Mouse (Mus musculus): ENCODE results near the gene Lrrc4c. TPM values are rescaled to one million over a fixed set of nuclear protein-coding genes. Genes with fewer than 3 reads are reported as not detected.

The Lrrc4c gene
- polyA plus RNA-seq, 1 experiment from 2014 or later = 7.6 TPM

DNA sequence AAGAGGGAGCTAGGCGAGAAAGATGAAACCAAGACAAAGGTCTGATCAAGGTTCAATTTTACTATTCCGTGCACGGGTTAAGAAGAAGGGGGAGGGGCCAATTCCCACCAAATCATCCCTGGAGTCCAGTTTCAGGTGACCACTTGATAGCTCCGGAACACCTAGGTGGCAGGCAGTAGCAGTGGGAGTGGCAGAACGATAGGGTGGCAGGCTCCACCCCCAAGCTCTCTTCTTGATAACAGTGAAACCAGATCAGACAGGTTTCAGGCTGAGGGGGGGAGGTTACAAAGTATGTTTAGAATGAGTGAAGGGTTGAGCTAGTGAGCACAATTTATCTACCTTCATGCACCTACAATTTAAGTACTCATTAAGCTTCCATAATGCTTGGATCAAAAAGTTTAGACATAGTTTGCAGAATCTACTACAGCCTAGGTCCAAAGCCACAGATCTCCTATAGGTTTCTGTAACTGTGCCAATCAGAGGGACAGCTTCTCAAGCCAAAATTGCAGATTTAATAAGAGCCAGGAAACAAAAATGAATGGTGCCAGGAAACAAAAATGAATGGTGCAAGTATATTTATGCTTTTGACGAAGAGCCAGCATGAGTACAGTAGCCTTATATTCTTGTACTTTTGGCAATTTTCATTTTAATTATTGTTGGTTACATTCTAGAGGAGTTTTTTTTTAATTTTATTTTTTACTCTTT is 478.9 kb downstream of the Lrrc4c start:
- H3K4me2 ChIP-seq (replicated peaks; ENCODE audit: low read depth, low read length) = no peak overlapping the region
- H3K9me3 ChIP-seq (ENCODE audit: control insufficient read depth, low read depth, low read length) = no peaks in the 10 kb centered on the region
- no peaks in the 10 kb centered on the region for H3K36me3 ChIP-seq (ENCODE audit: control insufficient read depth, insufficient read depth, low read length)
- no peak overlapping the region for H3K9ac ChIP-seq (replicated peaks; ENCODE audit: low read depth, low read length)
- ATAC-seq (ENCODE audit: insufficient number of reproducible peaks, insufficient read depth, low FRiP score, low read depth) = peak; percentile 65; the same call in 1 of the 2 replicates
- H3K4me3 ChIP-seq (ENCODE audit: low read depth, low read length) = no peak overlapping the region
- H3K4me1 ChIP-seq (ENCODE audit: control insufficient read depth, insufficient read depth, low read length) = no peaks in the 10 kb centered on the region
- 28% methylated on average over 6 of the region's 6 CpGs for WGBS
- no peak overlapping the region for H3K27ac ChIP-seq (ENCODE audit: low read length)
- H3K27me3 ChIP-seq (ENCODE audit: control insufficient read depth, insufficient read depth, low read length) = no peaks in the 10 kb centered on the region

GRCm38 (mm10) chr2:96850839-96851396 is 532.9 kb downstream of the Lrrc4c start:
- H3K4me2 ChIP-seq (replicated peaks; ENCODE audit: low read depth, low read length) = no peak overlapping the region
- no peaks in the 10 kb centered on the region for H3K36me3 ChIP-seq (ENCODE audit: control insufficient read depth, insufficient read depth, low read length)
- no peaks in the 10 kb centered on the region for H3K27me3 ChIP-seq (ENCODE audit: control insufficient read depth, insufficient read depth, low read length)
- no peak overlapping the region for H3K27ac ChIP-seq (ENCODE audit: low read length)
- H3K9me3 ChIP-seq (ENCODE audit: control insufficient read depth, low read depth, low read length) = no peaks in the 10 kb centered on the region
- no peaks in the 10 kb centered on the region for H3K4me1 ChIP-seq (ENCODE audit: control insufficient read depth, insufficient read depth, low read length)
- 79% methylated on average over 5 of the region's 5 CpGs for WGBS
- no peak overlapping the region for H3K9ac ChIP-seq (replicated peaks; ENCODE audit: low read depth, low read length)
- H3K4me3 ChIP-seq (ENCODE audit: low read depth, low read length) = no peak overlapping the region
- ATAC-seq (ENCODE audit: insufficient number of reproducible peaks, insufficient read depth, low FRiP score, low read depth) = no peak

- no peaks in the 10 kb centered on the region for H3K27me3 ChIP-seq (ENCODE audit: control insufficient read depth, insufficient read depth, low read length)
- no peak overlapping the region for H3K27ac ChIP-seq (ENCODE audit: low read length)
- ATAC-seq (ENCODE audit: insufficient number of reproducible peaks, insufficient read depth, low FRiP score, low read depth) = no peak
- no peaks in the 10 kb centered on the region for H3K36me3 ChIP-seq (ENCODE audit: control insufficient read depth, insufficient read depth, low read length)
- H3K4me2 ChIP-seq (replicated peaks; ENCODE audit: low read depth, low read length) = no peak overlapping the region
- WGBS = 86% methylated on average over 1 of the region's 1 CpGs
- H3K9ac ChIP-seq (replicated peaks; ENCODE audit: low read depth, low read length) = no peak overlapping the region
- H3K4me1 ChIP-seq (ENCODE audit: control insufficient read depth, insufficient read depth, low read length) = no peaks in the 10 kb centered on the region
- H3K9me3 ChIP-seq (ENCODE audit: control insufficient read depth, low read depth, low read length) = no peaks in the 10 kb centered on the region
- no peak overlapping the region for H3K4me3 ChIP-seq (ENCODE audit: low read depth, low read length)
Measured at GRCm38 (mm10) chr2:96853797-96854196, 535.8 kb downstream of the Lrrc4c start.

DNA sequence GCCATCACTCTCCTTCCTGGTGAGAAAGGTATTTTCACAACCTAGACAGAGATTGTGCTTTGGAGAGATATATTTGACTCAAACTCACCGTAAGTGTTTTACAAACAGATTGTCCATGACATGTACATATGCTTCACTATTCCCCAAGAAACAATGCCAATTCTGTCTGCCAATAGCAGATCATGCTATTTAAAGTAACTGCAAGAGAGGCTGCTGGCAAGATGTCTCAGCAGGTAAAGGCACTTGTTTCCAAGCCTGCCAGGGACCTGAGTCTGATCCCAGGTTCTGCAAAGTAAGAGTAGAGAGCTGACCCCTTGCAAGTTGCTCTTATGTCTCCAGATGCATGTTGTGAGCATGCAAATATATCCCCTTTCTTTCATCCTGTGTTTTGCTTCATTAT is 558.1 kb downstream of the Lrrc4c start:
- Histone ChIP-seq H3K9me3 (ENCODE audit: control insufficient read depth, low read depth, low read length) (no peaks in the 10 kb centered on the region), H3K36me3 (ENCODE audit: control insufficient read depth, insufficient read depth, low read length) (no peaks in the 10 kb centered on the region), H3K27ac (ENCODE audit: low read length) (no peak overlapping the region), H3K4me2 (replicated peaks; ENCODE audit: low read depth, low read length) (no peak overlapping the region), H3K27me3 (ENCODE audit: control insufficient read depth, insufficient read depth, low read length) (no peaks in the 10 kb centered on the region), H3K4me3 (ENCODE audit: low read depth, low read length) (no peak overlapping the region), H3K4me1 (ENCODE audit: control insufficient read depth, insufficient read depth, low read length) (no peaks in the 10 kb centered on the region), H3K9ac (replicated peaks; ENCODE audit: low read depth, low read length) (no peak overlapping the region)
- WGBS = 85% methylated on average over 1 of the region's 1 CpGs
- ATAC-seq (ENCODE audit: insufficient number of reproducible peaks, insufficient read depth, low FRiP score, low read depth) = no peak

- H3K27ac ChIP-seq (ENCODE audit: low read length) = no peak overlapping the region
- ATAC-seq (ENCODE audit: insufficient number of reproducible peaks, insufficient read depth, low FRiP score, low read depth) = no peak
- no peak overlapping the region for H3K4me3 ChIP-seq (ENCODE audit: low read depth, low read length)
- no peaks in the 10 kb centered on the region for H3K9me3 ChIP-seq (ENCODE audit: control insufficient read depth, low read depth, low read length)
- no peaks in the 10 kb centered on the region for H3K27me3 ChIP-seq (ENCODE audit: control insufficient read depth, insufficient read depth, low read length)
- no peaks in the 10 kb centered on the region for H3K36me3 ChIP-seq (ENCODE audit: control insufficient read depth, insufficient read depth, low read length)
- H3K4me1 ChIP-seq (ENCODE audit: control insufficient read depth, insufficient read depth, low read length) = no peaks in the 10 kb centered on the region
- no peak overlapping the region for H3K4me2 ChIP-seq (replicated peaks; ENCODE audit: low read depth, low read length)
- H3K9ac ChIP-seq (replicated peaks; ENCODE audit: low read depth, low read length) = no peak overlapping the region
- WGBS = 75% methylated on average over 3 of the region's 3 CpGs
Measured at GRCm38 (mm10) chr2:96949531-96949930, 631.6 kb downstream of the Lrrc4c start.

GRCm38 (mm10) chr2:96999521-96999920 is 681.6 kb downstream of the Lrrc4c start:
- Histone ChIP-seq H3K36me3 (ENCODE audit: control insufficient read depth, insufficient read depth, low read length) (no peaks in the 10 kb centered on the region), H3K27me3 (ENCODE audit: control insufficient read depth, insufficient read depth, low read length) (no peaks in the 10 kb centered on the region), H3K4me2 (replicated peaks; ENCODE audit: low read depth, low read length) (no peak overlapping the region), H3K9me3 (ENCODE audit: control insufficient read depth, low read depth, low read length) (no peaks in the 10 kb centered on the region), H3K4me3 (ENCODE audit: low read depth, low read length) (no peak overlapping the region), H3K27ac (ENCODE audit: low read length) (no peak overlapping the region), H3K9ac (replicated peaks; ENCODE audit: low read depth, low read length) (no peak overlapping the region), H3K4me1 (ENCODE audit: control insufficient read depth, insufficient read depth, low read length) (no peaks in the 10 kb centered on the region)
- ATAC-seq (ENCODE audit: insufficient number of reproducible peaks, insufficient read depth, low FRiP score, low read depth) = no peak

DNA sequence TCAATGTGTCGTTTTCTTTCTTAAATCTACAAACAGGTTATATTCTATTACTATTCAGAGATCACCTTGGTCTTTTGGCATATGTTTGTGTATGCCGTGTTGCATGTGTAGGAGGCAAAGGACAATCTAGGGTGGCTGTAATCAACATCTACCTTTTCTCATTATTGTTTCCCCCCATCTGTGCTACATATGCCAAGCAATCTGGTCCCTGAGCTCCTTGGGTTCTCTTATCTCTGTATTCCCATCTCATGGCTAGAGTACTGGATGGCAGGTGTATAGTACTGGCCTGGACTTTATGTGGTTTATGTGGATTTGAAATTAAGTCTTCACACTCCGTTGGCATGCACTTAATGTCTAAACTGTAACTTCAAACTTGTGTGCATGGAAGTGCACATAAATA is 700.4 kb downstream of the Lrrc4c start:
- H3K27me3 ChIP-seq (ENCODE audit: control insufficient read depth, insufficient read depth, low read length) = no peaks in the 10 kb centered on the region
- no peaks in the 10 kb centered on the region for H3K9me3 ChIP-seq (ENCODE audit: control insufficient read depth, low read depth, low read length)
- no peak overlapping the region for H3K4me2 ChIP-seq (replicated peaks; ENCODE audit: low read depth, low read length)
- no peaks in the 10 kb centered on the region for H3K4me1 ChIP-seq (ENCODE audit: control insufficient read depth, insufficient read depth, low read length)
- H3K4me3 ChIP-seq (ENCODE audit: low read depth, low read length) = no peak overlapping the region
- H3K27ac ChIP-seq (ENCODE audit: low read length) = no peak overlapping the region
- no peaks in the 10 kb centered on the region for H3K36me3 ChIP-seq (ENCODE audit: control insufficient read depth, insufficient read depth, low read length)
- no peak overlapping the region for H3K9ac ChIP-seq (replicated peaks; ENCODE audit: low read depth, low read length)
- 74% methylated on average over 3 of the region's 3 CpGs for WGBS
- ATAC-seq (ENCODE audit: insufficient number of reproducible peaks, insufficient read depth, low FRiP score, low read depth) = no peak

DNA sequence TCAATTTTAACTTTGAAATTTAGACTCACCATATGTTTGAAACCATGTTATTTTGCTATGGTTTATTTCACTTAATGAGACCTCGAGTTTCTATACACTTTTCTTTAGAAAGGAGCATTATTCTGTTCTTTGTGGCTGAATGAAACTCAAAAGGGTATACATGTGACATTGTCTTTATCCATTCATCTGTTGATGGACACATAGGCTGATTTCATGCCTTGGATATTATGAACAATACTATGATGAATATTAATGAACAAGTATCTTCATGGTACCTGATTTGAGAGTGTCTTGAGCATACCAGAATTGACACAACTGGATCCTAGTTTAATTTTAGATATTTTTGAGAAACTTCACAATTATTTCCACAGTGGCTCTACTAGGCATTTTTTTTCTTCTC is 709.0 kb downstream of the Lrrc4c start:
- no peak overlapping the region for H3K9ac ChIP-seq (replicated peaks; ENCODE audit: low read depth, low read length)
- no peaks in the 10 kb centered on the region for H3K9me3 ChIP-seq (ENCODE audit: control insufficient read depth, low read depth, low read length)
- H3K36me3 ChIP-seq (ENCODE audit: control insufficient read depth, insufficient read depth, low read length) = no peaks in the 10 kb centered on the region
- no peak overlapping the region for H3K4me2 ChIP-seq (replicated peaks; ENCODE audit: low read depth, low read length)
- H3K4me1 ChIP-seq (ENCODE audit: control insufficient read depth, insufficient read depth, low read length) = no peaks in the 10 kb centered on the region
- no peaks in the 10 kb centered on the region for H3K27me3 ChIP-seq (ENCODE audit: control insufficient read depth, insufficient read depth, low read length)
- WGBS = 76% methylated on average over 1 of the region's 1 CpGs
- no peak overlapping the region for H3K4me3 ChIP-seq (ENCODE audit: low read depth, low read length)
- H3K27ac ChIP-seq (ENCODE audit: low read length) = no peak overlapping the region
- no peak for ATAC-seq (ENCODE audit: insufficient number of reproducible peaks, insufficient read depth, low FRiP score, low read depth)

- 89% methylated on average over 1 of the region's 1 CpGs for WGBS
- H3K4me3 ChIP-seq (ENCODE audit: low read depth, low read length) = no peak overlapping the region
- no peaks in the 10 kb centered on the region for H3K9me3 ChIP-seq (ENCODE audit: control insufficient read depth, low read depth, low read length)
- no peaks in the 10 kb centered on the region for H3K27me3 ChIP-seq (ENCODE audit: control insufficient read depth, insufficient read depth, low read length)
- H3K4me1 ChIP-seq (ENCODE audit: control insufficient read depth, insufficient read depth, low read length) = no peaks in the 10 kb centered on the region
- H3K4me2 ChIP-seq (replicated peaks; ENCODE audit: low read depth, low read length) = no peak overlapping the region
- H3K27ac ChIP-seq (ENCODE audit: low read length) = no peak overlapping the region
- no peak for ATAC-seq (ENCODE audit: insufficient number of reproducible peaks, insufficient read depth, low FRiP score, low read depth)
- H3K36me3 ChIP-seq (ENCODE audit: control insufficient read depth, insufficient read depth, low read length) = no peaks in the 10 kb centered on the region
- H3K9ac ChIP-seq (replicated peaks; ENCODE audit: low read depth, low read length) = no peak overlapping the region
Measured at GRCm38 (mm10) chr2:97027585-97027984, 709.6 kb downstream of the Lrrc4c start.

All from stomach, embryonic 14.5 days (tissue).